Mouse (Mus musculus) midbrain, embryonic 12.5 days (tissue): Measurements from ENCODE around the gene Csrnp1. TPM values are rescaled to one million over a fixed set of nuclear protein-coding genes. Genes with fewer than 3 reads are reported as not detected.

Source experiments
- ATAC-seq: fragments of 200-750 bp; cut with Nextera tagmentation; 2 replicates; pipeline ENCODE4 v1.8.0; 2017; ENCODE audit warnings: low read depth, moderate TSS enrichment, moderate library complexity; ENCODE audit not compliant: low FRiP score
- H3K27ac ChIP-seq: fragments of 300-500 bp; sonication (generic); replicated peaks from 2 replicates; pipeline ENCODE4 v1.5.1; 2016; ENCODE audit warnings: mild to moderate bottlenecking
- H3K27me3 ChIP-seq: fragments of 300-500 bp; sonication (generic); 2 replicates; pipeline ENCODE4 v1.6.1; 2016; ENCODE audit warnings: mild to moderate bottlenecking
- H3K36me3 ChIP-seq: fragments of 300-500 bp; sonication (generic); 2 replicates; pipeline ENCODE4 v1.6.1; 2016
- H3K4me1 ChIP-seq: fragments of 300-500 bp; sonication (generic); 2 replicates; pipeline ENCODE4 v1.6.1; 2016
- H3K4me2 ChIP-seq: fragments of 300-500 bp; sonication (generic); replicated peaks from 2 replicates; pipeline ENCODE4 v1.6.1; 2016; ENCODE audit warnings: mild to moderate bottlenecking, moderate library complexity
- H3K4me3 ChIP-seq: fragments of 300-500 bp; sonication (generic); 2 replicates; pipeline ENCODE4 v1.5.1; 2016; ENCODE audit warnings: mild to moderate bottlenecking
- H3K9ac ChIP-seq: fragments of 300-500 bp; sonication (generic); replicated peaks from 2 replicates; pipeline ENCODE4 v1.6.1; 2016; ENCODE audit warnings: mild to moderate bottlenecking, moderate library complexity
- H3K9me3 ChIP-seq: fragments of 300-500 bp; sonication (generic); 2 replicates; pipeline ENCODE4 v1.6.1; 2016; ENCODE audit warnings: mild to moderate bottlenecking
- WGBS: fragments of 180-500 bp; shearing (Covaris S2); methylation state at CpG from one replicate; pipeline ENCODE4 v1.1.7; 2016; 5-methylcytosine and 5-hydroxymethylcytosine counted together
- polyA plus RNA-seq: library from polyadenylated mRNA; unstranded; fragments of >200 nt; fragmentation: Nextera tagmentation; extraction: Ambion mirVana; gene quantifications from 2 replicates; pipeline ENCODE4 v1.2.1, GENCODE M21; 2016

Gene Csrnp1
- polyA plus RNA-seq, 1 experiment from 2014 or later, result 1.5 TPM

- Histone ChIP-seq H3K4me3 (peak within 1 kb of the TSS; percentile 63), H3K9ac (peak within 1 kb of the TSS; percentile 80), H3K27me3 (0 out of 2 replicates have a peak, but pooled peaks cover 6% of the 10 kb centered on the region), H3K27ac (peak within 1 kb of the TSS; percentile 70; the same call in 1 of the 2 replicates), H3K36me3 (peaks cover 6% of the 10 kb centered on the region), H3K4me1 (peaks cover 16% of the 10 kb centered on the region), H3K4me2 (peak within 1 kb of the TSS; percentile 86), H3K9me3 (no peaks in the 10 kb centered on the region)
- peak; percentile 95 for ATAC-seq
- WGBS, result 5% methylated on average over 40 of the region's 40 CpGs
Measured at GRCm38 (mm10) chr9:119937005-119937773, 47.3 kb downstream of the Csrnp1 start, which contains the start of the genes Gorasp1 and Ttc21a. Gene Gorasp1, minus strand, starts transcription at chr9:119937565. Gene Ttc21a, plus strand, starts transcription at chr9:119937606.

GRCm38 (mm10) chr9:119933675-119934074 is 50.8 kb downstream of the Csrnp1 start:
- H3K4me1 ChIP-seq, result peaks cover 16% of the 10 kb centered on the region
- no peak overlapping the region for H3K27ac ChIP-seq
- no peaks in the 10 kb centered on the region for H3K9me3 ChIP-seq
- no peak overlapping the region for H3K4me2 ChIP-seq
- ATAC-seq, result no peak
- WGBS, result 96% methylated on average over 6 of the region's 6 CpGs
- H3K9ac ChIP-seq, result no peak overlapping the region
- peaks cover 30% of the 10 kb centered on the region for H3K36me3 ChIP-seq
- no peak overlapping the region for H3K4me3 ChIP-seq
- 0 out of 2 replicates have a peak, but pooled peaks cover 6% of the 10 kb centered on the region for H3K27me3 ChIP-seq

GRCm38 (mm10) chr9:119932358-119932757 is 52.1 kb downstream of the Csrnp1 start:
- Histone ChIP-seq H3K4me3 (no peak overlapping the region), H3K27me3 (no peaks in the 10 kb centered on the region), H3K4me1 (peaks cover 10% of the 10 kb centered on the region), H3K9ac (no peak overlapping the region), H3K36me3 (peaks cover 41% of the 10 kb centered on the region), H3K9me3 (no peaks in the 10 kb centered on the region), H3K27ac (no peak overlapping the region), H3K4me2 (no peak overlapping the region)
- WGBS, result 91% methylated on average over 12 of the region's 12 CpGs
- no peak for ATAC-seq

- H3K4me3 ChIP-seq, result no peak overlapping the region
- no peaks in the 10 kb centered on the region for H3K4me1 ChIP-seq
- H3K9ac ChIP-seq, result no peak overlapping the region
- WGBS, result 88% methylated on average over 5 of the region's 5 CpGs
- peaks cover 87% of the 10 kb centered on the region for H3K36me3 ChIP-seq
- ATAC-seq, result no peak
- no peak overlapping the region for H3K27ac ChIP-seq
- no peak overlapping the region for H3K4me2 ChIP-seq
- H3K9me3 ChIP-seq, result no peaks in the 10 kb centered on the region
- H3K27me3 ChIP-seq, result no peaks in the 10 kb centered on the region
Measured at GRCm38 (mm10) chr9:119926497-119926896, 58.0 kb downstream of the Csrnp1 start.

- no peak for ATAC-seq
- no peaks in the 10 kb centered on the region for H3K4me1 ChIP-seq
- H3K4me3 ChIP-seq, result no peak overlapping the region
- H3K9me3 ChIP-seq, result no peaks in the 10 kb centered on the region
- H3K36me3 ChIP-seq, result peaks cover 93% of the 10 kb centered on the region
- H3K9ac ChIP-seq, result no peak overlapping the region
- 95% methylated on average over 8 of the region's 8 CpGs for WGBS
- H3K4me2 ChIP-seq, result no peak overlapping the region
- H3K27ac ChIP-seq, result no peak overlapping the region
- no peaks in the 10 kb centered on the region for H3K27me3 ChIP-seq
Measured at GRCm38 (mm10) chr9:119925729-119926128, 58.7 kb downstream of the Csrnp1 start.

- Histone ChIP-seq H3K27ac (no peak overlapping the region), H3K36me3 (peaks cover 93% of the 10 kb centered on the region), H3K9me3 (no peaks in the 10 kb centered on the region), H3K27me3 (no peaks in the 10 kb centered on the region), H3K4me2 (no peak overlapping the region), H3K9ac (no peak overlapping the region), H3K4me1 (no peaks in the 10 kb centered on the region), H3K4me3 (no peak overlapping the region)
- WGBS, result 96% methylated on average over 16 of the region's 16 CpGs
- no peak for ATAC-seq
Measured at GRCm38 (mm10) chr9:119925120-119925657, 59.3 kb downstream of the Csrnp1 start.

GRCm38 (mm10) chr9:119923462-119923861 is 61.0 kb downstream of the Csrnp1 start:
- no peaks in the 10 kb centered on the region for H3K9me3 ChIP-seq
- WGBS, result 89% methylated on average over 4 of the region's 4 CpGs
- peaks cover 93% of the 10 kb centered on the region for H3K36me3 ChIP-seq
- no peak overlapping the region for H3K4me3 ChIP-seq
- H3K27me3 ChIP-seq, result no peaks in the 10 kb centered on the region
- H3K9ac ChIP-seq, result no peak overlapping the region
- H3K4me2 ChIP-seq, result no peak overlapping the region
- no peaks in the 10 kb centered on the region for H3K4me1 ChIP-seq
- H3K27ac ChIP-seq, result no peak overlapping the region
- no peak for ATAC-seq

Other genes with a start within 250 kb of the Csrnp1 start
- 0.17 and 0.18 TPM in 2 replicates for gene Scn11a, start 159.2 kb downstream of the Csrnp1 start, polyA plus RNA-seq
- gene Wdr48, start 89.8 kb downstream of the Csrnp1 start, polyA plus RNA-seq, result 77.0 and 78.1 TPM in 2 replicates
- gene Gorasp1, start 47.1 kb downstream of the Csrnp1 start, polyA plus RNA-seq, result 21.3 and 23.3 TPM in 2 replicates
- 0.22 and 0.43 TPM in 2 replicates for gene Ttc21a, start 47.1 kb downstream of the Csrnp1 start, polyA plus RNA-seq
- 0.04 TPM in 1 of 2 replicates, not detected in the other for gene Xirp1, start 38.9 kb upstream of the Csrnp1 start, polyA plus RNA-seq
- gene Cx3cr1, start 85.2 kb upstream of the Csrnp1 start, polyA plus RNA-seq, result 7.0 and 7.7 TPM in 2 replicates
- not detected in 2 replicates for gene Ccr8, start 107.5 kb upstream of the Csrnp1 start, polyA plus RNA-seq
- 33.6 and 36.1 TPM in 2 replicates for gene Slc25a38, start 125.7 kb upstream of the Csrnp1 start, polyA plus RNA-seq
- gene Rpsa, start 143.0 kb upstream of the Csrnp1 start, polyA plus RNA-seq, result 959 and 1,005 TPM in 2 replicates
- 0.20 and 0.31 TPM in 2 replicates for gene Mobp, start 165.0 kb upstream of the Csrnp1 start, polyA plus RNA-seq